Mouse (Mus musculus) MEL-GATA-1-ER (cell line): ENCODE data around the gene Mlph.

Experiments
- DNase-seq: peaks from one replicate; pipeline ENCODE4 v3.0.0-alpha.2; 2012; ENCODE audit warnings: low read depth; ENCODE audit errors: extremely low read depth

The Mlph gene

DNA sequence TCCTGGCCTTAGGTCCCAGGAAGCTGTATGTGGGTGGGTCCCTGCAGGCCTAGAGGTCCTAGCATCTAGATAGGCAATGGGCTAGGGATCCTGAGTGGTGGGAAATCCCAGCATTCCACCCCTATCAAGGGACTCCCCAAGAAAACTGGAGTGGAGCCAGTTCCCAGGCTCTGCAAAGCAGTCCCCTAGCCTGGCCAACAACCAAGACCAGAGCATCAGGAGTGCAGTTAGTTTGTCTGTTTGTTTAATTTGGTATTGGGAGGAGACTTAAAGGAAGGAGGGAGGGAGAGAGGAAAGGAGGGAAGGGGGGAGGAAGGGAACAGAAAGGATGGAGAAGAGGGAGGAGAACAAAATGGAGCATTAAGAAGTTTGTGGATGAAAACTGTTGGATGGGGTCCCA, 5.7 kb upstream of the Mlph start:
- no peak for DNase-seq

DNA sequence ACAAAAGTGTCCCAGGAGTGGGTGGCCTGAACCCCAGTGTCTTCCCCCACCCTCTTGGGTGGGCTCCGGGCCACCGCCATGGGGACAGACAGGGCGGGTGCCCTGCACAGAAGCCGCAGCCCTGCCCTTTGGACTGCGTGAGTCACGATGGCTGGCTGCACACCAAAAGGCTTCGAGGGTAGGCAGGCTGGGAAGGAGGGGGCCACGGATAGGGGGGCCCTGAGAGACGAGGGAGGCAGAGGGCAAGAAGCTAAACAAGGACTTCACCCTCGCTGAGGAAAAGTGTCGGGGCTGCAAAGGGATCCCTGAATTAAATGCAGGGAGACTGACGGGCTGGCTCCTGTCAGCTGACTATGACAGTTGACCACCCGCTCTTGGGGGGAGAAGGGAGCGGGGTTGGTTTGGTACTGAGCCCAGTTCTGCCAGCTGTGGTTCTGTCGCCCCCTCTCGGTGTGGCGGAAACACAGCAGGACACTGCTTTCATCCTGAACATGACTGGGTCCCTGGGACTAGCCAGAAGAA, 5.2 kb upstream of the Mlph start:
- no peak for DNase-seq

DNA sequence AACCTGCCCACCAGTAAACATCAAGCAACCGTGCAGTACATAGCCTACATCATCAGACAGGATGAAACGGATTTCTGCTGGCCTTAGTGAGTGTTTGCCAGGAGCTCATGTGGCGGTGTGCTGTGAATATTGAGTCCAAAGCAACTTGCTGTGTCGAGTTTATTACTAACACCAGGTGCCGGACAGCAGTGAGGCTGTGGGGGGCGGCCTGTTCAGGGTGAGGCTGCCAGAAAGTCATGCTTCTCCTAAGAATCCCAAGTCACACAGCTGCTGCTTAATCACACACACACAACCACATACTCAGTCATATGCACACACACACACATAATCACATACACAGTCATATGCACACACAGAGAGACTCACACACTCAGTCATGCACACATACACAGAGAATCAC, 1.7 kb upstream of the Mlph start:
- no peak for DNase-seq

DNA sequence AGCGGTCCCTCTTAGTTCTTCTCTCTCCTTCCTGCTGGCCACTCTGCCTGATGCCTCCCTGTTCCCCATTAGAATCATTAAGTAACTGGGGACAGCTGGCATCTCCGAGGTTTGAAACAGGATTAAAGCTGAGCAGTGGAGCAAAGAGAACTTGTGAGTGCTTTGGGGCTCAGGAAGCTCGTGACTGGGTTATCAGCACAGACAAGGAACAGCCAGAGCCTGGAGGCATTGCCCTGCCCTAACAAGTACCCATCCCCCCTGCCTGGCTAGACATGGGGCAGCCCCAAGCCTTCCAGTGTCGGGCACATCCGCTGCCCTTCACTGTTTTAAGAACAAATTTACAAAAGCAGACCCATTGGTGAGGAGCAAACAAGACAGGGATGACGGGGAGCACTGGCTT, 2.6 kb downstream of the Mlph start:
- DNase-seq = no peak

DNA sequence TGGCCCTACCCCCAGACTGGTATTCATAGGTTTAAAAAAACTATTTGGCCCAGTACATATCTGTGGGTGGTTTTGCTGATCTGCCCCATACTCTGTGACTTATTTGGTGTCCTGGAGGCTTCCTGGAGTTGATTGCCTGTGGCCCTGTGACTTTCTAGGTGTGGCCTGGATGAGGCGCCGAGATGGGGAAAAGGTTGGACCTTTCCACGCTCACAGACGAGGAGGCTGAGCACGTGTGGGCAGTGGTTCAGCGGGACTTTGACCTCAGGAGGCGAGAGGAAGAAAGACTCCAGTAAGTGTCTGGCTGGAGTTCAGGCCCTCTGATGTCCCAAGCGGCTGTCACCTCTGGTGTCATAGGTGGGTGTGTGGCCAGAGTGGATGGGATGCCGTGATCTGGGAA, 6.8 kb downstream of the Mlph start:
- no peak for DNase-seq

DNA sequence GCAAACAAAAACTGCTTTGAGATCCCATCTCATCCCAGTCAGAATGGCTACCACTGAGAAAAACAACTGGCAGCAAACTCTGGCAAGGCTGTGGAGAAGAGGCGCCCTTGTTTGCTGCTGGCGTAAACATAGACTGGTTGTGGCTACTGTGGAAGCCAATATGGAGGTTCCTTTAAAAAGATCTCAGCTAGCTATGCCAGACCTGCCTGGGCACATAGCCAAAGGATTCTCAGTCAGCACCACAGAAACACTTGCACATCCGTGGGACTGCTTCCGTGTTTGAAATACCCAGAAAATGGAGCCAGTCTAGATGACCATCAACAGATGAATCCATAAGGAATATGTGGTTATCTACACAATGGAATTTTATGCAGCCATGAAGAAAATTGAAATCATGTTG, 11.1 kb downstream of the Mlph start:
- DNase-seq = no peak

DNA sequence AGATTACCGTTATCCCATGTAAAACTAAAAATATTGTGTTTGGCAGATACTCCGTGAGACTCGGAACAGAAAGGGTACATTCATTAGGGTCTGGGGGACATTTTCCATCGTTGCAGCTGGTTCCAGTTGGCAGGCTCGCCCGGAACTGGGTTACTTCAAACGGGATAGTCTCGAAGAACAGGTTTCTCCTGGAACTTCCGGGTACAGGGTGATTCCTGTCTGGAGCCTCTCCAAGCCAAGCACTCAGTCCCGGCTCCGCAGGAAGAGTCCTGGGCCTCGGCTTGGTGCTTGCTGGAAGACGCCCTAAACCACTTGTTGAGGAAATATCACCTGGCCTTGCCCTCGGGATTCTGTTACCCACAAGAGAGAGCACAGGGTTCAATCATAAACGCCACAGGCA, 12.4 kb downstream of the Mlph start:
- DNase-seq = no peak

DNA sequence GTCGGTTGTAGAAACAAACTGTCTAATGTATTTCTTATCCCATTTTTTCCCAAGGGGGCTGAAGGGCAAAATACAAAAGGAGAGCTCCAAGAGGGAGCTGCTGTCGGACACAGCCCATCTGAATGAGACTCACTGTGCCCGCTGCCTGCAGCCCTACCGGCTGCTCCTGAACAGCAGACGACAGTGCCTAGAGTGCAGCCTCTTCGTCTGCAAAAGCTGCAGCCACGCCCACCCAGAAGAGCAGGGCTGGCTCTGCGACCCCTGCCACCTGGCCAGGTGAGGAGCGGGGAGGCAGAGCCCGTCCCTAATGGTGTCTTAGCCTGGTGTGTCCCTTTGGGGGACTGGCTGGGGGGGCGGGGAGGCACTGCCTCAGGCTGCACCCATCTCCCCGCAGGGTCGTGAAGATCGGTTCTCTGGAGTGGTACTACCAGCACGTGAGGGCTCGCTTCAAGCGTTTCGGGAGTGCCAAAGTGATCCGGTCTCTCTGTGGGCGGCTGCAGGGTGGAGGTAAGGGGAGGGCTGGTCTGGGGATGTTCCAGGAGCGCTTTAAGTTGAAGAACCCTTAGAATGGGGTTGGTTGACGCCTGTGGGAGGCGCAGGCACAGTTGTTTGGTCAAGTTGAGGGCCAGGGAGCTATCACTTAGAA, 13.2 kb downstream of the Mlph start:
- no peak for DNase-seq

DNA sequence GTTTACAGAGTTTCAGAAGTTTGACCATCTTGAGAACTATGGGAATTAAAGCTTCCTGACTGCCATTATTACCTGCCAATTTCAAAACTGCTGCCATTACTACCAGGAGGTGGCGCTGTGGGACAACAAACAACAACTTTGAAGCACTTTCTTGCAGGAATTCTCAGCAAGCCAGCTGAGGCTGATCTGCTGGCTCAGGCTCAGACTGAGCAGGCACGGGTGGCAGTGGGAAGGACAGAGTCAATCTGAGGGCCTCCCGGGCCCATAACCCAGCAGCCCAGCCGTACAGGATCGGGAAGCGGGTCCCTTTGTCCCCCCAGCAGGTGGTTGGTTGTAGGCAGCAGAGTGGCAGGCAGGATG, 13.7 kb downstream of the Mlph start:
- peak; percentile 14 for DNase-seq

DNA sequence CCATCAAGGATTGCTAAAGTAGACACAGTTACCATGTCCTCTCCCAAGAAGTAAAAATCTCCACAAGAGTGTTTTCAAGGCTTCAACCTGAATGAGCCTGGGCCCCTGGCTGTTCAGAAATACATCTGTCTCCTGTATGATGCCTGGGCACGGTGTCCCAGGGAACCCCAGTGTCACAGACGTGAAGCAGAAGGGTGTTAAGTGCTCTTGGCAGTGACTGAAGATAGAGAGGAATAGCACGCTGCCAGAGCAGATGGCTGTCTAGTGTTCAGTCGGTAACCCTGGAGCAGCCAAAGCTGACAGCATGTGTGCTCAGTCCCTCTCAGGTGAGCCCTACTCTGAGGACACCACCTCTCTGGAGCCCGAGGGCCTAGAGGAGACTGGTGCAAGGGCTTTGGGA, 18.1 kb downstream of the Mlph start:
- DNase-seq = no peak

DNA sequence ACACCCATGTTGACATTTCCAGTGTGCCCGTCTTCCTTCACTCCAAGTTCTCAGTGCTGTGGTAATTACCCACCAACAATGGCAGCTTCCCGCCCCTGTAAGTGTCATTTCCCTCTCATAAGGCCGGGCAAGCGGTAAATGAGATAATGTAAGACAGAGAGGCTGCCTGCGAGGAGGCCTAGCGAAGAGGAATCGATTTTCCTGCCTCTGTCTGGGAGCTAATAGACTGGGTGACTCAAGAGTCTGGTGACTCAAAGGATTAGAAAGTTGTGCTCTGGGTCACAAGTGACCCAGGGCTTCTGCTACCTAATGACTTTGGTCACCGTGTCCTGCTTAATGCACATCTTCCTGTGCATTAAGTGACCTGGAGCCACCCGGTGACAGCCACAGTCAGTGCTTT, 22.1 kb downstream of the Mlph start:
- no peak for DNase-seq

DNA sequence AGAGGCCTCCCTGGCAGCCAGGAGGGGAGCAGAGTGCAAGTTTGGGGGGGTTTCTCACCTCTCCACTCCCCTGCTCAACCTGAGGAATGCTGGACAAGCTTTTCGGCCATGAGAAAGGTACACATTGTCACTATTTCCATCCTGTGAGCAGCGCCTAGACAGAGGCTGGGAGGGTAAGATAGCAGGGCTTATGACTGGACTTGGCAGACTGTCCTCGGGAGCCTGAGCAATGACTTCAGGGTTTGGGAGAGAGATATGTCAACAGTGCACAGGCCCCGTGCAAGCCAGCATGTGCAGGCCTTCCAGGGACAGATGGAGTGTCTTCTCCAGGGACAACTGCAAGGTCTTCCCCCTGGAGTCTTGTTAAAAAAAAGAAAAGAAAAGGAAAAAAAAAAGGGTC, 25.1 kb downstream of the Mlph start:
- DNase-seq = no peak

DNA sequence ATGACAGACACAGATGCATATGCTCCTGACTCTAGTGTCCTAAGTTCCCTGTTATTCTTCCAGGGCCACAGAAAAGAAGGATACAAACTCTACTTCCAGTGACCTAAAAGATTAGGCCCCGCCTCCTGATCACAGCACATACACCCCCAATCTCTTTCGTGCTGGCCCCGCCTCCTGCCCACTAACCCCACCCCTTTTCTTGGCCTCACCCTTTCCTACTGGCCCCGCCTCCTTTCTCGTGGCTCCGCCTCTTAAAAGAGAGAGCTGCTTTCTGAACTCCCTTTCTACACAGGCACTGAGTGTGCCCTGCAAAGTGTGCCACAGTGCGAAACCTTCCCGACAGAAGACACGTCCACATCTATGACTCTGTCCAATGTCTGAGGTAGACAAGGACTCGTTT, 30.3 kb downstream of the Mlph start:
- DNase-seq = no peak

DNA sequence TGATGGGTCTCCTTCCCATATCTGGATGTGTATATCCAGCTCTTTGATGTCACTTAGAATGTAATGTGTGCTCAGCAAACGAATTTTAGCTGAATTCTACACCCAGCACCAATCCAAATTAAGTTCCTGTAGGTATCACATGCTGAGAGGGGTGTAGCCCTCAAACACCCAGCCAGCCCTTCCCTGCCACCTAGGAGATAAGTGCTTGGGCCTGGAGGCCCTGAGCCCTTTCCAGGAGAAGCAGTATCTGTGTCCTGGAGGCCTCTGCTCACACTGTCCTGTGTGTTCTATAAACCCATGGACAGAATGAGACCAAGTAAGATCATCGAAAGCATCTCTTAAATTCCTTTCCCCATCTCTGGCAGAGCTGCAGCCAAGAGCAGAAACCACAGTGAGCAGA, 32.4 kb downstream of the Mlph start:
- no peak for DNase-seq

DNA sequence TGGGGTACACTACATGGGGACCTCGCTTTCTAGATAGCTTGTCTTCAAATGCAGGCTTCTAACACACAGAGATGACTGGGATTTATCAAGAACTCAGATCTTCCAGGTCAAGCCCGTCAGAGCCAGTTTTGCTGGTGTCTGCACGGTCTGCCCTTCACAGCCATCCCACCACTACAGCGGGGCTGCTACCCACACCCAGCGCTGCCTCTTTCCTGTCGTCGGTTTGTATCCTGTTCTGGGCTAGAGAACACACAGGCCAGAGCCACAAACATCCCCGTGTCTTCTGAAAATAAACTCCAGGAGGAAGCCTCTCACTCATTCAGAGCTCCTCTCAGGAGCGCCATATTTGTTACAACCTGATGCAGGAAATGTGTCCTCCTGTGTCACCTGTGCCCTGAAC, 34.4 kb downstream of the Mlph start:
- no peak for DNase-seq

DNA sequence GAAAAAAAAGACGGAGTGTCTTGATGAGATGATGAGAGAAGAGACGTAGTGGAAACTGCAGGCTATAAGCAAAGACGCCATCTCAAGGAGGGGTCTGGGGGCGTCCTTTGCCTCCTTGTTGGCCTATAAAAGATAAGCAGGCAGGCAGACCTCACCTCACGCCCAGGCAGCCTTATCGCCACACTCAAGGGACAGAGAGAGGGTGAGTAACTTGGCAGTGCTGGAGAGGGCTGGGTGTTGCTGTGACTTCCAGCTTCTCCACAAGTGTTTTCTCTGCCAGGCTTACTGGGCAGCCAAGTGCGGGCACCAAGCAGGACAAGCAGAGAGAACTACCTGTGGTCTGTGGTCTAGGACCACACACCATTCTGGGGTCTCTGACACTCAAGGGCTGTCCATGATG, 36.8 kb downstream of the Mlph start:
- DNase-seq = no peak

DNA sequence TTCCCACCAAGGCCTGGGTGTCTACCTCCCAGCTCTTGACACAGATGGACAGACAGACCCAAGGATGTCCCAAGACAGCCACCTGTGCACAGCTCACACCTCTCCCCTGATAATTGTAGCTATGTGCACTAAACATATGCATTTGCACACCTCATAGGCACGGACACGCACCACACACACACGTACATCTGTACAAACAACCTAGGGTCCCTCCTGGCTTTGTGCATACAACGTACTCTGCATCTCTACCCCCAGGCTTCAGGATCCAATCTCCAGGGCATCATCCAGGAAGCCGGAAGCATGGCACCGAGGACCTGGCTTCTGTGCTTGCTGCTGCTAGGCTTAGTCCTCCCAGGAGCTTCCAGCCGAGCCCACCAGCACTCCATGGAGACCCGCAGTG, 37.9 kb downstream of the Mlph start, which contains the start of gene Prlh:
Prlh (plus strand) TSS at position 301 of the 400 bp plus-strand sequence.
- DNase-seq = no peak

DNA sequence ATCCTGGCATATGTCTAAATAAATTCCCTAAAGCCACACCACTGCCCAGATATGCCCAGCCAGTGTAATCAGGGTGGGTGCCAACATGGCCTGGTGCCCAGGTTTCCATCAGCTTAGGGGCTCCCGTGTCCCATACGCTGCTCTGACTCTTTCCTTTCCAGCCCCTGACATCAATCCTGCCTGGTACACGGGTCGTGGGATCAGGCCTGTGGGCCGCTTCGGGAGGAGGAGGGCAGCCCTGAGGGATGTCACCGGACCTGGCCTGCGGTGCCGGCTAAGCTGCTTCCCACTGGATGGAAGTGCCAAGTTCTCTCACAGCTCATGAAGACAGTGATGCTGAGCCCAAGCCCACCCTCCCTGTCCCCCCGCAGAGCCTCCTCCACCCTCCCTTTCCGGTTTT, 38.8 kb downstream of the Mlph start:
- no peak for DNase-seq

DNA sequence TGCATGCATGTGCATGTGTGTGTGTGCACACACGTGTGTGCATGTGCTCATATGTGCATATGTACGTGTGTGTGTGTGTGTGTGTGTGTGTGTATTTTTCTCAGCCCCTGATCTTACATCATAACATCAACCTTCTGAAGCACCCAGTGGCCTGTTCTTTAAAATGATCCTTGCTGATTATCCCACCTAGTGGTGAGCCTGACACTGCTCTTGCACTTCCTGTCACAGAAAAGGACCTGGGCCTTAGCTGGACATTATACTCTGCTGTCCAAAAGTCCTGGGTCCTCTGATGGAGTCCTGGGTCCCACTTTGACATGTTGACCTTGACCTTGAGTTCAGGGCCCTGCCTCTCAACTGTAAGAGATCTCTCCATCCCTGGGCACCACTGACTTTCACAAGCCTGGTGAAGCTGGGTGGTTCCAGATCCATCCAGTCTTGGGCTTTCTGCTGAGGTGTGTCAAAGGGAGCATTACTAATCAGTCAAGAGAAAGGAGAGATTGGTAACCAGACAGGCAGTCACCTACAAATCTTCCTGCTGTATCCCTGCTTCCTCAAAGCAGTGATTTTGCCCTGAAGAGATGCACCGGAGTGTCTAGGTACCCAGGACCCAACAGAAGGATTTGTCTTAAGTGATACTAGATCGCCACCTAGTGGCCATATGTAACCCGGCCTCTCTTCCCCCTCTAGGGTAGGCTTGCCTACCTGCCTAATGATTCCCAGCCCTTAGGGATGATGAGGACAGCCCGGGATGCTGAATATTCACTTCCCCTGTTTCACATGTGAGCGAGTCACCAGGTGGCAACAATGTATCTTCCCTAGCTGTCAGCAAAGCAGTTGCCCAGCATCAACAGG, 41.6 kb downstream of the Mlph start:
- no peak for DNase-seq

DNA sequence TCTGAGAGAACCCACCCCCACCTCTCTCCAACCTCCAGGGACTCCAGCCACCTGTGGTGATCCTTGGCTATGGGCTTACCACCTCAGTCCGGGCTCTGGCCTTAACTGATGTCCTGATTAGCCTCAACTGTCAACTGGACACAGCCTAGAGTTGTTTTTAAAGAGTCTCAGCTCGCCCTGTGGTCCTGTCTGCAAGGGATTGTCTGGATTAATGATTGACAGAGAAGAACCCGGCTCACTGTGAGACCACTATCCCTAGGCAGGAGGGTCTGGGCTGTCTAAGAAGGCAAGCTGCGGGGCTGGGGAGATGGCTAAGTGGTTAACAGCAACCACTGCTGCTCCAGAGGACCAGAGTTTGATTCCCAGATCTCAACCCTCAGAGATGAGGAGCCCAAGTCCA, 47.6 kb downstream of the Mlph start:
- no peak for DNase-seq

DNA sequence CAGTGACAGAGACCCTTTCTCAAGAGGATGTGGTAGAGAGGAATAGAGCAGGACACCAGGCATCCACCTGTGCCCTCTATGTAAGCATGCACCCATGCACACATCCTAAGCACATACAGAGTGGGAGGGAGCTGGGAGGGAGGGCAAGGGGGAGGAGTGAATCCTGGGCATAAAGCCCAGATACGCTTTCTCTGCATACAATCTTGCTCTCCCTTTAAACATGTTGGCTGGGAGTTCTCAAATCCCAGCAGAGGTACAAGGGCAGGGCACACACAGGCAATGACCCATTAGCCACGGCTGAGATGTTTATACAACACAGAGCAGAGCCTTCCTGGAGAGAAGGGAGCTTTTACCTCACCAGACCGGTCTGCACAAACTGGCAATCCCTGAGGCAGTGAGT, 48.1 kb downstream of the Mlph start:
- no peak for DNase-seq

DNA sequence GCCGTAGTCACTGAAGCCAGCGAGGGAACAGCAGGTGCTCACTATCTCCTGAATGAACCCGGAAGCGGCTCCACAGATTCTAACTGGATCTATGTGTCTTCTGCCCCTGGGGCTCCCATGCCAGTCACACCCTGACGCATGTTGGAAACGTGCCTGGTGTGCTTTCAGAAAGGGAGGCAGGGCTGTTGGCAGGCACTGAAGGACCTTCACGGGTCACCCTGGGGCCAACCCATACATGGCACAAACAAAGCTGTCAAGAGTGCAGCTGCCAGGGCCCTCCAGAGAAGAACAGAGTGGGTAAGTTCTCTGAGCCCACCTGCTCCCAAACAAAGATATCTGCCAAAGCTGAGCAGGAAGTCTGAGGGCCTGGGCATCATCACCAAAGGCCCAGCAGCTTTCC, 52.7 kb downstream of the Mlph start:
- DNase-seq = no peak

DNA sequence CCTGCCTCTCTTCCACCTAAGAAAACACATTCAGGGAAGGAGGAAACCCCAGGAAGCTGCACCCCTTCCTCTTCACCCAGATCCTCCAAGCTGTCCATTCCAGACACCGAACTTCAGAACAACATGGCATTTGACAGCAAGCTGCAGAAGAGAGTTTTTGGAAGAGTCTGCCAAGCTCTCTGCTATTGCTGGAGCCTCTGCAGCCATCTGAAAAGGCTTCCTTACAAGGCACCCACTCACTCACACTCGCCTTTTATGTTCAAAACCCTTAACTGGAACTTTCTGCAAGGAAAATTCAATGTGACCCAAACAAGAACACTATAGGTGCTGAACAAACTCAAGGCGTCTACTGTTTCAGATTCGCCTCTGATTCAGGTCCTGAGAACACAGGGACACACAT, 53.8 kb downstream of the Mlph start:
- DNase-seq = no peak
